ENCODE assay signal across 9 mouse cellular contexts in genomic region chr2:93131825-93132623, GRCm38 (mm10). TPM values are rescaled to one million over a fixed set of nuclear protein-coding genes. Genes with fewer than 3 reads are reported as not detected.
DNase-seq lines count a peak whose midpoint lies in the region; ATAC-seq and TF ChIP-seq lines count a peak whose summit lies in the region.
"Had no signal": no experiment of that assay in that cellular context is flagged by ENCODE, and none has a peak within 500 bp of the region (broad histone marks: within the 10 kb centered on the region; RNA-seq: fewer than 3 reads in every experiment).

No protein-coding gene starts in this region.

- no peaks in the 10 kb centered on the region for H3K9me3 ChIP-seq in midbrain, embryonic 10.5 days (replicated peaks)
- no peaks in the 10 kb centered on the region for H3K9me3 ChIP-seq in midbrain, embryonic 11.5 days (ENCODE audit: control insufficient read depth, low read length)

- H3K4me1 ChIP-seq in midbrain, embryonic 10.5 days, result peaks cover 8% of the 10 kb centered on the region
- H3K4me1 ChIP-seq in midbrain, embryonic 11.5 days (ENCODE audit: control insufficient read depth, insufficient read depth, low read length), result no peaks in the 10 kb centered on the region

- no peak overlapping the region for H3K4me3 ChIP-seq in midbrain, embryonic 10.5 days
- no peak overlapping the region for H3K4me3 ChIP-seq in midbrain, embryonic 11.5 days (ENCODE audit: low read depth, low read length)
- H3K4me3 ChIP-seq in myocyte, result no peak overlapping the region

- H3K36me3 ChIP-seq in midbrain, embryonic 10.5 days, result no peaks in the 10 kb centered on the region
- H3K36me3 ChIP-seq in midbrain, embryonic 11.5 days (ENCODE audit: control insufficient read depth, insufficient read depth, low read length), result no peaks in the 10 kb centered on the region
- no peaks in the 10 kb centered on the region for H3K36me3 ChIP-seq in myocyte (ENCODE audit: control insufficient read depth, insufficient read depth)

- H3K79me2 ChIP-seq in myocyte (ENCODE audit: control insufficient read depth, insufficient read depth), result no peaks in the 10 kb centered on the region

- no peak for TF ChIP-seq POLR2A in myocyte (IDR thresholded peaks at IDR 0.05; ENCODE audit: insufficient read length, low read depth)

- DNase-seq in midbrain, embryonic 10.5 days (ENCODE audit: low spot score), result no peak
- DNase-seq in midbrain, embryonic 11.5 days (ENCODE audit: low spot score, missing footprints), result no peak
- peak; percentile 89 for DNase-seq in adrenal gland, adult 2 months
- DNase-seq in gastrocnemius, postnatal 36 days, result peak; percentile 70 to 76
- peak; percentile 66 for DNase-seq in kidney, adult 9 months
- DNase-seq in left cerebral cortex, adult 8-10 months (ENCODE audit: low spot score in 2 of 2), result no peak

- no peaks in the 10 kb centered on the region for H3K27me3 ChIP-seq in midbrain, embryonic 10.5 days (ENCODE audit: low read depth, poor library complexity, severe bottlenecking)
- no peaks in the 10 kb centered on the region for H3K27me3 ChIP-seq in midbrain, embryonic 11.5 days (ENCODE audit: control insufficient read depth, insufficient read depth, low read length)
- peaks cover 6% of the 10 kb centered on the region for H3K27me3 ChIP-seq in myocyte (ENCODE audit: control insufficient read depth, insufficient read depth, insufficient read length)

- WGBS in midbrain, embryonic 10.5 days, result 76% methylated on average over 9 of the region's 9 CpGs
- 76% methylated on average over 9 of the region's 9 CpGs for WGBS in midbrain, embryonic 11.5 days

- H3K27ac ChIP-seq in midbrain, embryonic 10.5 days (replicated peaks), result peak overlapping the region; percentile 15
- no peak overlapping the region for H3K27ac ChIP-seq in midbrain, embryonic 11.5 days (ENCODE audit: low read depth, low read length)
- H3K27ac ChIP-seq: macrophage had no signal

- no peak for ATAC-seq in midbrain, embryonic 11.5 days (ENCODE audit: low FRiP score)
- ATAC-seq in monocyte, adult 5-6 weeks (replicated peaks; ENCODE audit: insufficient number of reproducible peaks, low FRiP score, low TSS enrichment, poor library complexity, severe bottlenecking), result no peak

- intact Hi-C loops in gastrocnemius, postnatal 36 days (cut with DNase I), result no loop called here

- no peak overlapping the region for H3ac ChIP-seq in myocyte (ENCODE audit: control insufficient read depth, insufficient read length)

- no peak overlapping the region for H3K4me2 ChIP-seq in midbrain, embryonic 11.5 days
- peak overlapping the region; percentile 49 for H3K4me2 ChIP-seq in myocyte (ENCODE audit: low read depth)

- H3K9ac ChIP-seq in midbrain, embryonic 11.5 days (ENCODE audit: low read length), result no peak overlapping the region

TF ChIP-seq in myocyte, 11 proteins besides CTCF, POLR2A, EP300 and RAD21:
- TF ChIP-seq MYOG (IDR thresholded peaks at IDR 0.05; ENCODE audit: control insufficient read depth in 1 of 3, insufficient read depth in 1 of 3, insufficient read length in 2 of 3, low read depth in 2 of 3) (no peak), TCF12 (IDR thresholded peaks at IDR 0.05; ENCODE audit: insufficient read depth, poor library complexity, severe bottlenecking) (no peak), USF1 (IDR thresholded peaks at IDR 0.05; ENCODE audit: low read depth) (no peak), REST (IDR thresholded peaks at IDR 0.05; ENCODE audit: insufficient read depth, insufficient read length) (no peak), E2F4 (IDR thresholded peaks at IDR 0.05; ENCODE audit: insufficient read depth) (no peak), MYOD1 (IDR thresholded peaks at IDR 0.05; ENCODE audit: control insufficient read depth in 1 of 3, insufficient read length in 2 of 3, low read depth in 2 of 3) (peak in 1 of 3 experiments; percentile 11), SRF (IDR thresholded peaks at IDR 0.05; ENCODE audit: control insufficient read depth, insufficient read length, low read depth) (no peak)

RNA-seq across cellular contexts. Expression of gene Trp53i11, which starts 55.3 kb away (rescaled TPM):
- polyA plus RNA-seq in midbrain, embryonic 10.5 days (2016; fragmentation: Nextera tagmentation; extraction: Ambion mirVana), result 171 and 214 TPM in 2 replicates
- 179 and 191 TPM in 2 replicates for polyA plus RNA-seq in midbrain, embryonic 11.5 days (2014; fragmentation: Nextera tagmentation; extraction: Ambion mirVana)
- 10 to 100 TPM; 58.6 to 64.7 TPM for total RNA-seq in adrenal gland, adult 2 months (2021)
- polyA plus RNA-seq in adrenal gland, adult 2 months (2012; rRNA removed), result 123 and 179 TPM in 2 replicates
- 1 to 10 TPM; 4.7 to 8.0 TPM for total RNA-seq in gastrocnemius, postnatal 36 days (2021)
- 0.65 TPM for polyA plus RNA-seq in myocyte (2012; fragmentation: generic; extraction: Trizol)
- total RNA-seq in monocyte, adult 5-6 weeks (2017), result 16.3 to 24.1 TPM (median 23.8 TPM) in 3 replicates
- total RNA-seq in left cerebral cortex, adult 8-10 months (2022), result 10 to 100 TPM; 78.5 to 91.8 (median 86.0) TPM

Comparison
In these comparisons a context has a peak if more than half of its experiments do, and no peak if none do; other contexts are left out.
1. DNase-seq: peak in adrenal gland, adult 2 months (single experiment), gastrocnemius, postnatal 36 days (2 of 2) and kidney, adult 9 months (single experiment); none in midbrain, embryonic 10.5 days (single experiment), midbrain, embryonic 11.5 days (single experiment) and left cerebral cortex, adult 8-10 months (0 of 2).